Mouse (Mus musculus): Measurements from ENCODE around the gene Adam8. TPM values are rescaled to one million over a fixed set of nuclear protein-coding genes. Genes with fewer than 3 reads are reported as not detected.

Adam8 gene
- 0.27 and 0.46 TPM in 2 replicates for polyA plus RNA-seq (2015; fragmentation: Nextera tagmentation; extraction: Ambion mirVana)

DNA sequence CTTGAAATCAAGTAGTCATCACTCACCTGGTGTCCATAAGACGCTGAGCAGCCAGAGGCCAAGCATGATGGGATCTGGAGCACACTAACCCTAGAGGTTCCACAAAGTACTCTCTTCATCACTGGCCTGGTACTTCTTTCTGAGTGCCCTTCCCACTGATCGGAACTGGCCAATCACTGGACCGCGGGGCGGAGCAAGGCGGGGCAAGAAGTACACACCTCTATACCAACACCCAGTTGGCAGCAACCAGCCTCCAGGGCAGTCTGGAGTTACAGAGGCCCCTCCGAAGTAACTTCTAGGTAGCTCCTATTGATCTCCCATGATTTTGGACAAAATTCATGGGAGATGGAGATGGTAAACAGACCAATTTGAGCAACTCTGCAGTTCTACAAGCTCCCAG is at the start of gene Adam8:
TSS of gene Adam8 (minus strand) at position 157 of the 400 bp plus-strand sequence.
- DNase-seq (peak; percentile 38), ATAC-seq (ENCODE audit: low read depth) (peak; percentile 80)
- no peak within 1 kb of the TSS for H3K9ac ChIP-seq
- no peaks in the 10 kb centered on the region for H3K27me3 ChIP-seq
- peaks cover 10% of the 10 kb centered on the region for H3K4me1 ChIP-seq (replicated peaks)
- WGBS (ENCODE audit: insufficient replicate concordance): 20% methylated on average over 7 of the region's 7 CpGs
- H3K9me3 ChIP-seq (replicated peaks): no peaks in the 10 kb centered on the region
- peaks cover 23% of the 10 kb centered on the region for H3K36me3 ChIP-seq
- no peak within 1 kb of the TSS for H3K4me3 ChIP-seq (replicated peaks)
- no peak within 1 kb of the TSS for H3K27ac ChIP-seq
- no peak within 1 kb of the TSS for H3K4me2 ChIP-seq

DNA sequence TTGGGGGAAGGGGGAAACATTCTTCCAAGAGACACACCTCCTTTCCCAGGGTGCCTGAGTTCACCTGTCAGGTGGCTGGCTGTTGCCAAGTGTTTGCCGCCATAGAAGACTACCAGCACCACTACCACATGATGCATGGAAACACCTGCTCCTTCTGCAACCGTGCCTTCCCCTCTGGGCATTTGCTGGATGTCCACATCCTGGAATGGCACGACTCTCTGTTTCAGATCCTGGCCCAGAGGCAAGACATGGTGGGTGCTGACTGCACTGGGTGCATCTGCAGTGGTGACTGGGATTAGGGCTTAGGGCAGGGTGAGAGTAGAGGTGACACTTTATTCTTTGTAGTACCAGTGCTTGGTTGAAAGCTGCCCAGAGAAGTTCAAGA is 44.8 kb upstream of the Adam8 start:
- Histone ChIP-seq H3K9me3 (replicated peaks) (no peaks in the 10 kb centered on the region), H3K4me1 (replicated peaks) (peaks cover 29% of the 10 kb centered on the region), H3K27ac (no peak overlapping the region), H3K36me3 (peaks cover 45% of the 10 kb centered on the region), H3K9ac (peak overlapping the region; percentile 93), H3K4me3 (replicated peaks) (peak overlapping the region; percentile 90), H3K4me2 (peak overlapping the region; percentile 92), H3K27me3 (no peaks in the 10 kb centered on the region)
- ATAC-seq (ENCODE audit: low read depth): no peak
- DNase-seq: no peak
- 61% methylated on average over 3 of the region's 3 CpGs for WGBS (ENCODE audit: insufficient replicate concordance)

DNA sequence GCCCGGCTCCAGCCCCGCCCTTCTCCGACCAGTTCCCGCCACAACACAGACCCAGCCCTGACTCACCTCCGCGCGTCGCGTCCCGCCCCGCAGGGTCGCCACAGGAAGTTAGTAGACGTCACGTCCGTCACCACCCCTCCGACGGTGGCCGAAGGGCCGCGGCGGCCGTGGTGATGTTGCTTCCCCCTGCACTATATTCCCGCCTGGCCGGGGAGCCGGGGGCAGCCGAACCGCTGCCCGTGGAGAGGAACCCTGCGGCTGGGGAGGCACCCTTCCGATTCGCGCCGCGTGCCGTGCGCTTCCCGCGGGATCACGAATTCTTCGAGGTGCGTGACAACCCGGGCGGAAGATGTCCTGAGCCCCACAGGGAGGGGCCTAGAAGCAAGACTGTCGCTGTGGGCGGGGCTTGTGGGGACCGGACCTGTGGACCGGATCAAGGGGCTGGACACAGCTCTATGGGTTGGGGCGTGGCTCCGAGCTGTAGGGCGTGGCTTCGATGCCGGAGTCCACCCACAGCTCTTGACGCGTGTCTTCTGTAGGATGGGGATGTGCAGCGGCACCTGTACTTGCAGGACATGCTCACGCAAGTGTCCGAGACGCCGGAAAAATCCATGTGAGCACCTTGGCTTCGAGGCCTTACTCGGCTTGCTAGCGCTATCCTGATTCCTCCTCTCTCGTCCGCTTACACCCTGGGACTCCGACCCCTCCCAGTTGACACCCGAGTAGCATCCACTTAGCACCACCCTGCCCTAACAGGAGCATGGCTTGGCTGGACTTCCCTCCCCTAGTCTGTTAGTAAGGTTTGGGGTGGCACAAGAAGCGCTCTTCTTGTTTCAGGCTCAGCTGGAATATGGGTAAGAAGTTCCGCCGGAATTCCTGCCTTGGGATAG is 44.2 kb upstream of the Adam8 start, which contains the start of the genes Zfp511 and Tubgcp2:
TSS of gene Zfp511 (plus strand) at position 111 of the 890 bp plus-strand sequence.
TSS of gene Tubgcp2 (minus strand) at position 389 of the 890 bp plus-strand sequence.
- 2% methylated on average over 69 of the region's 69 CpGs for WGBS (ENCODE audit: insufficient replicate concordance)
- ATAC-seq (ENCODE audit: low read depth) (peak; percentile 98), DNase-seq (peak; percentile 95)
- Histone ChIP-seq H3K4me3 (replicated peaks) (peak within 1 kb of the TSS; percentile 90), H3K27ac (peak within 1 kb of the TSS; percentile 83), H3K27me3 (no peaks in the 10 kb centered on the region), H3K4me2 (peak within 1 kb of the TSS; percentile 92), H3K36me3 (peaks cover 52% of the 10 kb centered on the region), H3K4me1 (replicated peaks) (peaks cover 29% of the 10 kb centered on the region), H3K9ac (peak within 1 kb of the TSS; percentile 93), H3K9me3 (replicated peaks) (no peaks in the 10 kb centered on the region)

DNA sequence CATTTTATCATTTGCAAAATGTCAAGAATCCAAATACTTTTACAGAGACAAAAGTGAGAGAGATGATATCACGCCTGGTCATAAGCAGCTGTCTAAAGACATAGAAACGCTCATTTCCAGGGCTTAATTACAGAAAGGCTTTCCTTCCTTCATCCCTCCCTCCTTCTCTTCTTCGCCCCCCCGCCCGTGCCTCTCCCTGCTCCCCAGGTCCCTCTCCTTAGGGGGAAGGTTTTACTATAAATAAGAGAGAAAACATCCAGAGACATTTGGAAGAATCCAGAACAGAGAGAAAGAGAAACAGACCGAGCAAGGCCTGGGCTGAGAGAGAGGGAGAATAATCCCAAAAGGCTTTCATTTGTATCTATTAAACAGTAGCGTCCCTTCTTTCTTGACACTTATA is 43.1 kb upstream of the Adam8 start:
- peak overlapping the region; percentile 92 for H3K4me2 ChIP-seq
- peak overlapping the region; percentile 83 for H3K27ac ChIP-seq
- peak overlapping the region; percentile 93 for H3K9ac ChIP-seq
- DNase-seq (no peak), ATAC-seq (ENCODE audit: low read depth) (no peak)
- peaks cover 29% of the 10 kb centered on the region for H3K4me1 ChIP-seq (replicated peaks)
- H3K9me3 ChIP-seq (replicated peaks): no peaks in the 10 kb centered on the region
- H3K4me3 ChIP-seq (replicated peaks): peak overlapping the region; percentile 90
- H3K27me3 ChIP-seq: no peaks in the 10 kb centered on the region
- WGBS (ENCODE audit: insufficient replicate concordance): 16% methylated on average over 7 of the region's 7 CpGs
- peaks cover 55% of the 10 kb centered on the region for H3K36me3 ChIP-seq

DNA sequence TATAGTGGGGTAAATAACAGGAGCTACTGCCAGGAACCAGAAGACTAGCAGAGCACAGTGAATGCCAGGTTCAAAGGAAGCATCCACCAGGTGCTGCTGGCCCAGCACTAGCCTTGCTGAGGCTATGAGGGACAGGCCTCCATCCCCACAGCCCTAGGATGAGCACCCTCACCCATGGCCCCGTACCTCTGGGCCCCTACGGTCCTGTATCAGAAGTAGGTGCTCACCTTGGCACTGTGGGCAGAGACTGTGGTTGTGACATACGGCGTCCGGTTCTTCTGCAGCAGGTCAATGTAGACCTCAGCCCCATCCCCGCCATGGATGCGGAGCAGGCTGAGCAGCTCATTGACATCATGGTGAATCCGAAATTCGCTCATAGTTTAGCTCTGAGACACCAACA is 41.0 kb upstream of the Adam8 start:
- ATAC-seq (ENCODE audit: low read depth) (no peak), DNase-seq (no peak)
- Histone ChIP-seq H3K9me3 (replicated peaks) (peaks cover 5% of the 10 kb centered on the region; the same call in 1 of the 2 replicates), H3K4me3 (replicated peaks) (no peak overlapping the region), H3K27ac (no peak overlapping the region), H3K9ac (no peak overlapping the region), H3K4me2 (no peak overlapping the region), H3K36me3 (peaks cover 59% of the 10 kb centered on the region), H3K4me1 (replicated peaks) (peaks cover 29% of the 10 kb centered on the region), H3K27me3 (no peaks in the 10 kb centered on the region)
- WGBS (ENCODE audit: insufficient replicate concordance): 92% methylated on average over 9 of the region's 9 CpGs

DNA sequence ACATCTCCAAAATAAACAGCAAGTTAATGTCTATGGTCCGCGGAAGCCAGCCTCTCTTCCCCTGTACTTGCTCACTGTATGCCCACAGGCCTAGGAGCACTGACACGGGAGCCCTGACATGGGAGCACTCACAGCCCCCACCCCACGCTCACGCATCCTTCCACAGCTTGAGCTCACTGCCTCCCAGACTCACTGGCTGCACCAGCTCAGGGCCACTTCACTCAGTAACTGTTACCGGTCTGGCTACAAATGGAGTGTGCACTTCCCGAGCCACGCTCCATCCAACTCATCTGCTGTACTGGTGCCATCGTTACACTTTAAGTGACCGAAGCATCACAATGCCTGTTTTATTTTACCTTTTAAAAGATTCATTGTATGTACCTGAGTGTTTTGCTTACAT is 40.0 kb upstream of the Adam8 start:
- Histone ChIP-seq H3K4me3 (replicated peaks) (no peak overlapping the region), H3K4me2 (no peak overlapping the region), H3K9ac (no peak overlapping the region), H3K4me1 (replicated peaks) (peaks cover 25% of the 10 kb centered on the region), H3K27ac (no peak overlapping the region), H3K9me3 (replicated peaks) (peaks cover 7% of the 10 kb centered on the region; the same call in 1 of the 2 replicates), H3K36me3 (peaks cover 64% of the 10 kb centered on the region), H3K27me3 (no peaks in the 10 kb centered on the region)
- no peak for DNase-seq
- no peak for ATAC-seq (ENCODE audit: low read depth)
- 90% methylated on average over 10 of the region's 10 CpGs for WGBS (ENCODE audit: insufficient replicate concordance)

DNA sequence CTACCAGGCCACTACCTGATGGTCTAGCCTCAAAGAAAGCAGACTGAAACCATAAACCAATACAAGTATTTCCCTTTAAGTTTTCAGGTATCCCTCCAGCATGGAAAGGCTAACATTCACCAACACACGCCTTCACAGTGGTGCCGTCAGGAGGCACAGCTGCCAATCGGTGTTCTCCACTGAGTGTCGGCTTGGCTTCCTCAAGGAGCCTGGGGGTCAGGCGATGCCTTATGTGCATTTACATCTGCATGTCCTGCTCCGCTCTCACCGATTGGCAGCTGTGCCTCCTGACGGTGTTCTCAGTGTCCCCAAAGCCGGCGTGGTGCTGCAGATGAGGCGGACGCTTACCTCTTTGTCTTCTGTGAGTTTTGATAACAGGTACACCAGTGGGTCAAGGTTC is 39.4 kb upstream of the Adam8 start:
- ATAC-seq (ENCODE audit: low read depth): no peak
- Histone ChIP-seq H3K36me3 (peaks cover 64% of the 10 kb centered on the region), H3K27me3 (no peaks in the 10 kb centered on the region), H3K4me2 (no peak overlapping the region), H3K9ac (no peak overlapping the region), H3K9me3 (replicated peaks) (peaks cover 7% of the 10 kb centered on the region; the same call in 1 of the 2 replicates), H3K4me3 (replicated peaks) (no peak overlapping the region), H3K4me1 (replicated peaks) (peaks cover 19% of the 10 kb centered on the region), H3K27ac (no peak overlapping the region)
- DNase-seq: no peak
- WGBS (ENCODE audit: insufficient replicate concordance): 90% methylated on average over 12 of the region's 12 CpGs

DNA sequence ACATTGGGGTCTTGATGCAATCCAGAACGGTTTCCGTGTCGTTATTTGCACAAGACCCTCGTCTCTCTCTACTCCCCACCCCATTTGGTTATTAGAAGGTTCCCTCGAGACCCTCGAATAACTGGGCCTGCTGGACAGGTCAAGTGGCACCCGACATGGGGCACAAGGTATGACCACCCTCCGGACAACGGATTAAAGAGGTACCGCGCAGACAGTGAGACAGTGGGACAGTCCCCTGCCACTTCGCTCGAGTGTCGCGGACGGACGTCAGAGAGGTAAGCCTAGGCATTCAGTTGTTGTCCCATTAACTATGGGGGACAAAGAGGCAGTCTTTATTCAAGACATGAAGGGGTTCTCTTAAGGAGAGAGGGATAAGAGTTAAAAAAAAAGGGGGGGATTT is 19.0 kb upstream of the Adam8 start:
- WGBS (ENCODE audit: insufficient replicate concordance): 91% methylated on average over 17 of the region's 17 CpGs
- H3K4me3 ChIP-seq (replicated peaks): no peak overlapping the region
- ATAC-seq (ENCODE audit: low read depth): no peak

DNA sequence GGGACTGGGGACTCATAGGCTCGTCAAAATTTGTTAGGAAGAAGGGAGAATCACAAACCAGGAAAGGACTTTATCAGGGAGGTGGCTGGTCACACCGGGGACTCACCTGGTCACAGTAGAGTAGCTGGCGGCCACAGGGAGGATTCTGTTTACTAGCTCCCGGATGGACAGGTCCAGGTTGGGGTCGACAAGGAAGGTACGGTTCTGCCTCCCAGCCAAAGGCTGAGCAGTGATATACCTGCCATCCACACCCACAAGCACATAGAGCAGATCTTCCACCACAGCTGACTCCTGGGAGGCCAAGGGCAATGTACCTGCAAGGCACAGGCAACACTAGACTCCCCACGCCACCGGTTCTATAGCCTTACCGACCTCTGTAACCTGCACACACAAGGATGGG is 15.4 kb upstream of the Adam8 start:
- H3K27me3 ChIP-seq: no peaks in the 10 kb centered on the region
- no peak overlapping the region for H3K4me3 ChIP-seq (replicated peaks)
- no peak overlapping the region for H3K4me2 ChIP-seq
- H3K9ac ChIP-seq: no peak overlapping the region
- WGBS (ENCODE audit: insufficient replicate concordance): 82% methylated on average over 9 of the region's 9 CpGs
- no peak for ATAC-seq (ENCODE audit: low read depth)
- no peak overlapping the region for H3K27ac ChIP-seq
- no peaks in the 10 kb centered on the region for H3K4me1 ChIP-seq (replicated peaks)
- H3K9me3 ChIP-seq (replicated peaks): peaks cover 3% of the 10 kb centered on the region; the same call in 1 of the 2 replicates
- peaks cover 74% of the 10 kb centered on the region for H3K36me3 ChIP-seq
- no peak for DNase-seq

More for the DNA sequence above, 19.0 kb upstream of the Adam8 start:
- Histone ChIP-seq H3K4me2 (no peak overlapping the region), H3K9me3 (replicated peaks) (peaks cover 3% of the 10 kb centered on the region; the same call in 1 of the 2 replicates), H3K4me1 (replicated peaks) (no peaks in the 10 kb centered on the region), H3K9ac (no peak overlapping the region), H3K27ac (no peak overlapping the region), H3K36me3 (peaks cover 48% of the 10 kb centered on the region), H3K27me3 (no peaks in the 10 kb centered on the region)
- DNase-seq: no peak

DNA sequence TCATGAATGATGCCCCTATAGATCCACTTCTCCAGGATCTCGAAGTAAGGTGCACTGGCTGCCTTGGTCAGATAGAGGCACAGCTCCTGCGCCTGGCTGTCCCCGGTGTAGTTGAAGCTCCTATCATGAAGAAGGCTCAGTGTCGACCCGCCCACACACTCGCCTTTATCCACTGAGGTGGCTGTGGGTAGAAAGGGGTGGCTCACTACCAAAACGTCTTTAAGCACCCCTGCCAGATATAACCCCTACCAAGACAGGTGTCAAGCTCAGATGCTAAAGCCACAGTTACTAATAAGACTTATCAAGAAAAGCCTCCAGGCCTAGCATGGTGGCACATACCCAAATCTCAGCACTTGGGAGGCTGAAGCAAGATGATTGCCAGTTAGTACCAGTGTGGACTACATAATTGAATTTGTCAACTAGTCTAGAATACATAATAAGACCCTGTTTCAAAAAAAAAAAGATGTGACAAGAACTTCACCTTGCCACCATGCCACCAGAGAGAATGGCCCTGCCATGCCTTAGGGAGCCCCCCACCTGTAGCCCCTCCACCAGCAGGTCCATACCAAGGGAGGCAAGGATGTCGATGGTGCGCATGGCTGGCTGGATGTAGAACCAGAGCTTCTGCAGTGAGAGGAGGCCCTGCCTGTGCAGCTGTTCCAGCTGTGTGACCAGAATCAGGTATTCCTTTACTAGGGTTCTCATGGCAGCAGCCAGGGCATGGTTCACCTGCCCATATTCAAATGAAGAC is 14.7 kb upstream of the Adam8 start:
- ATAC-seq (ENCODE audit: low read depth): 0 out of 2 replicates have a peak, but pooled peaks have one; percentile 20
- Histone ChIP-seq H3K9ac (no peak overlapping the region), H3K4me1 (replicated peaks) (no peaks in the 10 kb centered on the region), H3K27me3 (no peaks in the 10 kb centered on the region), H3K27ac (no peak overlapping the region), H3K36me3 (peaks cover 79% of the 10 kb centered on the region), H3K4me2 (no peak overlapping the region), H3K4me3 (replicated peaks) (no peak overlapping the region), H3K9me3 (replicated peaks) (peaks cover 3% of the 10 kb centered on the region; the same call in 1 of the 2 replicates)
- no peak for DNase-seq
- 84% methylated on average over 9 of the region's 9 CpGs for WGBS (ENCODE audit: insufficient replicate concordance)

DNA sequence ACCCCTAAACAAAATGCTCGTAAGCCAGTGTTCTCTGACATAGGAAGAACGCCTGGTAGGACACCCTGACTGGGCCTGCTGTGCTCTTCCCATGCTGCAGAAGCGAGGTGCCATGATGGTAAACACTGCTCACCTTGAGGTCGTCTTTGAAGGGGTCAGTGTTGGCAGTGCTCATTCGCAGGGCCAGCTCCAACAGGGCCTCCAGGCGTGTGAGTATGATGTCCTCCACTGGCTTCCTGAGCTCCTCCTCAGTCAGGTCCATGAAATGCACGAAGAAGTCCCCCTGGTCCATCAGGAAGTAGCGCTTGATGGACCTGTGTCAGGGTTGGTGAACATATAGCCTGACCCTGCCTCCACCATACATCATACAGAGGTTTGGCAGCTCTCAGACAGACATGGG is 12.3 kb upstream of the Adam8 start:
- no peaks in the 10 kb centered on the region for H3K4me1 ChIP-seq (replicated peaks)

More for the DNA sequence above, 12.3 kb upstream of the Adam8 start:
- Histone ChIP-seq H3K4me3 (replicated peaks) (no peak overlapping the region), H3K4me2 (no peak overlapping the region), H3K36me3 (peaks cover 84% of the 10 kb centered on the region), H3K27ac (no peak overlapping the region), H3K9me3 (replicated peaks) (no peaks in the 10 kb centered on the region), H3K27me3 (no peaks in the 10 kb centered on the region), H3K9ac (no peak overlapping the region)
- ATAC-seq (ENCODE audit: low read depth) (no peak), DNase-seq (no peak)
- WGBS (ENCODE audit: insufficient replicate concordance): 81% methylated on average over 8 of the region's 8 CpGs

Data from liver, embryonic 13.5 days (tissue).